Mouse (Mus musculus) intestine, embryonic 16.5 days (tissue): ENCODE results near the gene Vmn1r218. TPM values are rescaled to one million over a fixed set of nuclear protein-coding genes. Genes with fewer than 3 reads are reported as not detected.

Experiments
- polyA plus RNA-seq: library from polyadenylated mRNA; unstranded; fragments of >200 nt; fragmentation: Nextera tagmentation; extraction: Ambion mirVana; gene quantifications from 2 replicates; pipeline ENCODE4 v1.2.1, GENCODE M21; 2015

Gene Vmn1r218
- polyA plus RNA-seq, 1 experiment from 2014 or later = not detected

Other genes with a start within 250 kb of the Vmn1r218 start
- not detected in 2 replicates for gene Vmn1r212, start 248.9 kb upstream of the Vmn1r218 start, polyA plus RNA-seq
- not detected in 2 replicates for gene Vmn1r213, start 125.5 kb upstream of the Vmn1r218 start, polyA plus RNA-seq
- not detected in 2 replicates for gene Vmn1r214, start 102.7 kb upstream of the Vmn1r218 start, polyA plus RNA-seq
- gene Vmn1r215, start 65.1 kb upstream of the Vmn1r218 start, polyA plus RNA-seq = not detected in 2 replicates
- gene Vmn1r217, start 14.9 kb upstream of the Vmn1r218 start, polyA plus RNA-seq = not detected in 2 replicates
- 0.01 TPM in 1 of 2 replicates, not detected in the other for gene Vmn1r219, start 26.2 kb downstream of the Vmn1r218 start, polyA plus RNA-seq
- not detected in 2 replicates for gene Vmn1r220, start 54.8 kb downstream of the Vmn1r218 start, polyA plus RNA-seq
- not detected in 2 replicates for gene Vmn1r221, start 81.0 kb downstream of the Vmn1r218 start, polyA plus RNA-seq
- gene Vmn1r222, start 102.8 kb downstream of the Vmn1r218 start, polyA plus RNA-seq = not detected in 2 replicates
- gene Vmn1r223, start 114.0 kb downstream of the Vmn1r218 start, polyA plus RNA-seq = not detected in 2 replicates
- gene Zfp322a, start 236.1 kb downstream of the Vmn1r218 start, polyA plus RNA-seq = 30.1 and 31.7 TPM in 2 replicates